Mouse (Mus musculus) small intestine, adult 2 months (tissue): ENCODE results near the gene Specc1l.

Experiments used
- CTCF ChIP-seq: fragments of 200-500 bp; IDR thresholded peaks from 2 replicates; pipeline ENCODE4 v1.5.1; 2012; ENCODE audit warnings: low read depth, mild to moderate bottlenecking, control low read depth, inconsistent platforms, low read length, moderate library complexity, mixed read lengths; ENCODE audit not compliant: insufficient replicate concordance, insufficient read length; ENCODE audit errors: extremely low read depth
- POLR2A ChIP-seq: fragments of 200-500 bp; IDR thresholded peaks from 2 replicates; pipeline ENCODE4 v1.6.1; 2012; ENCODE audit warnings: low read depth, mild to moderate bottlenecking, control low read depth, inconsistent platforms, low read length, moderate library complexity

DNA sequence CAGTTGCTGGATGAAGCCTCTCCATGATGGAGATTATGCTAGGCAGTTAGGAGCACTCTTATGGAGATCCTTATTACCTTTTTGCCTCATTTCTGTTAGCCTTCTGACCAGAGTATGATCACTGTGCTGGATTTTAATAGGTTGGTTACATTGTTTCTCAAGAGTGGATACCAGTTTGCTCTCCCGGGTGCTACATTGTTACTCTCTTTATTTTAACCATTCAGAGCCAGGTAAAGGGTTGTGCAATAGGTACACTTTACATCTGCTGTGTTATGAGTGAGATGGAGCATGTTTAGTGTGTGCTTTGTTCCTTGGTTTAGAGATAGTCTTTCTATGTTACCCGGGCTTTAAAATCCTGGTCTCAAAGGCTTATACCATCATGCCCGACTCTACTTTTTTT is 24.3 kb downstream of the Specc1l start:
- TF ChIP-seq CTCF (no peak), POLR2A (no peak)
